Mouse (Mus musculus) megakaryocyte-erythroid progenitor cell, adult 5-6 weeks (primary cell): ENCODE data around the gene Cux2. TPM values are rescaled to one million over a fixed set of nuclear protein-coding genes. Genes with fewer than 3 reads are reported as not detected.

Source experiments
- ATAC-seq: replicated peaks from 2 replicates; pipeline ENCODE4 v1.8.0; 2016; ENCODE audit warnings: mild to moderate bottlenecking, inconsistent platforms; ENCODE audit not compliant: severe bottlenecking, poor library complexity, low FRiP score, low TSS enrichment
- total RNA-seq, 2 experiments: library from RNA; stranded (forward) in 1 of 2; stranded (reverse) in 1 of 2; fragments of 200-1000, 215-1000 nt in 1 of 2; fragments of >200 nt in 1 of 2; fragmentation: Nextera tagmentation in 1 of 2; gene quantifications; 2 replicates each; pipeline ENCODE4 v1.2.3; 2014 to 2017

The Cux2 gene
- total RNA-seq, 2 experiments from 2014 or later, result not detected

DNA sequence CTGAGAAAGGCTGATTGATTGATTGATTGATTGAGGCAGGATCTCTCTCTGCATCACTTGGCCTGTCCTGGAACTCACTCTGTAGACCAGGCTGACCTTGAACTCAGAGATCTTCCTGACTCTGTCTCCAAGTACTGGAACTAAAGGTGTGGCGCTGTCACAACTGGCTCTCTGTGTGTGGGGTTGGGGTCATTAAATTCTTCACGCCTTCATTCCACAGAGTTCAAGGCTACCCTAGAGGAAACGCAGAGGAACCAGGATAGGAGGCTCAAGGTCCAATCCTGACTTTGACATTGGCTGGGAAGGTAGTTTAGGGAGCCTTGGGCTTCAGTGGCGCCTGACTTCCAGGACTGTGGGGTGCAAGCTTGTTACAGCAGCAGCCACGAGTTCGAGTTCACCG, 159.0 kb downstream of the Cux2 start:
- ATAC-seq, result no peak

GRCm38 (mm10) chr5:121889819-121890362, 160.0 kb downstream of the Cux2 start:
- ATAC-seq, result no peak

GRCm38 (mm10) chr5:121889375-121889774, 160.5 kb downstream of the Cux2 start:
- no peak for ATAC-seq

DNA sequence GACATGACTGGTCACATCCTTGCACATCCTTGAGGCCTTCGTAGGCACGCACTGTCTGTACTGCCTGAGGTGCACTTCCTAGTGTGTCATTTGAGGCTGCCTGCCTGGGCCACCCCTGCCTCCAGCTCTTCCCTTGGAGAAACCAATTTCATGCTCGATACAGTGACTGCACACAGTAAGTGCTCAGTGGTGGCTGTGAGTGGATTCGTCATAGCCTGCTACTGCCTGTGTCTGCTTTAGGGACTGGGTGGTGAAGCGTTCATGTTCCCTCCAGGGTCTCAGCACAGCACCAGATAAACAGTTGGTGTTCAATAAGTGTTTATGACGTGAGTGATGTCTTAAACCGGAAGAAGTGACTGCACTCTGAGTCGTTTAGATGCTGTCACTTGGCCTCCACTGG, 166.5 kb downstream of the Cux2 start:
- ATAC-seq, result no peak

GRCm38 (mm10) chr5:121879211-121879610, 170.7 kb downstream of the Cux2 start:
- ATAC-seq, result peak; percentile 60; the same call in 1 of the 2 replicates

DNA sequence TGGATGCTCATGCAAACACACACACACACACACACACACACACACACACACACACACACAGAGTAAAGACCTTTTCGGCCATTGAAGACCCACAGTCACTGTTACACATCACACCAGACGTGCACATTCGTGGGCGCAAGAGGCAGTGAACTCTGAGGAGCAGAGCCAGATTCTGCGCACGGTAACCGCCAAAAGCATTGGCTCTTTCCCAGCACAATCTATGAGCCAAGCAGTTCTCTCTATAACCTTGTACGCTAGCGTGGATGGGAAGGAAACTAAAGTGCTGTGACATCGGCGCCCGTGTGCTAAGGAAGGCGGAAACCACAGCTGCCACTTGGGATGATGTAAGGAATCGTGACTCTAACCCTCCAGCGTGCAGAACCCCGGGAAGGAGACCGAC, 171.2 kb downstream of the Cux2 start:
- ATAC-seq, result no peak

GRCm38 (mm10) chr5:121876901-121877300, 173.0 kb downstream of the Cux2 start:
- ATAC-seq, result no peak

DNA sequence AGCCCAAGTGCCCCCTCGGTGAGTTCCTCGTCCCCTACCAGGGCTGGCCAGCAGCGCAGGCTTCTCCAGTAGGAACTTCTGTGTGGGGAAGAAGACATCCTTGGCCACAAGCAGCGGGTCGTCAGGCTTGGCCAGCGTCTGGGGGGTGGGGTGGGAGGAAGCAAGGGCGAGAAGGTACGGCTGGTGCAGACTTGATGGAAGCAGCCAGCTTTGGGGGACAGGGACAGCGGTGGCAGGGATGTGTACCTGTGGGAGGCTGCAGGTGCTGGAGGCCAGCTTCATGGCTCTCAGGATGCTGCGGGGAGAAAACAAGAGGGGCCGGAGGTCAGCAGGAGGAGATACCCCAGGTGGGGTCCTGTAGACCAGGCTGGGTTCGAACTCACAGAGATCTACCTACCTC, 174.9 kb downstream of the Cux2 start:
- ATAC-seq, result no peak

- ATAC-seq, result 0 out of 2 replicates have a peak, but pooled peaks have one; percentile 48
Measured at GRCm38 (mm10) chr5:121872158-121872557, 177.7 kb downstream of the Cux2 start.

- ATAC-seq, result no peak
Measured at GRCm38 (mm10) chr5:121871515-121872030, 178.3 kb downstream of the Cux2 start.

- ATAC-seq, result no peak
Measured at GRCm38 (mm10) chr5:121870832-121871231, 179.1 kb downstream of the Cux2 start.

DNA sequence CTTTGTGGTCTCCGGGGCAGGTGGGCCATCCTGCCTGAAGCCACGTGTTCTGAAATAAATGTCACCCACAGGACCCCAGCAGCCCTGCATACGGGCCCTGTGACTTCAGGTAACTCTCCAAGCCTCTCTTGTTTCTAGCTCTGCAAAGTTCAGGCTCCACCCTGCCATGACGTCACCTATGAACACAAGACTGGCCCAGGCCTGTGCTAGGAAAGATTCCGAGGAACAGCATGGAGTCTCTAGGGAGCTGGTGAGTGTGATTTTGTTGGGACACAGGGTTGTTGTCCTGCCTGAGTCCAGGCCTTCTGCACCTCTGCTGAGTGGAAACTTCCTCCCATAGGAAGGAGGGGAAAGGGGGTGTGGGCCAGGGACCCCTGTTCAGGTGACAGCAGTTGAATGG, 181.9 kb downstream of the Cux2 start:
- no peak for ATAC-seq

DNA sequence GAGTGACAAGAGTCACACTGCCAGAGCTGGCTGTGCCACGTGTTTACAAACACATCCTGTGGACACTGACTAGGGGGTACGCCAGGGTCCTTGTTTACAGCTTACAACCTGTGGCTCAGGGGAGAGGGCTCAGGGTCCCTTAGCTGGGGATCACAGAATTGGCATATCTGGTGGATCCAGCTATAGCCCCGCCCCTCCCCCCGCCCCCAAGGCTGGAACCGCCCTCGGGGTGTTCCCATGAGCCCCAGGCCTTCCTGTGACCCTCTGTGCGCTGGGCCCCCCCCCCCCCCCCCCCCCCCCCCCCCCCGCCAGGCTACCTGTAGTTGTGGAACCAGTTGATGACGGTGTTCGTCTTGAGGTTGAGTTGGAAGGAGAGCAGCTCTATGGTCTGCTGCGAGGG, 185.6 kb downstream of the Cux2 start:
- no peak for ATAC-seq

DNA sequence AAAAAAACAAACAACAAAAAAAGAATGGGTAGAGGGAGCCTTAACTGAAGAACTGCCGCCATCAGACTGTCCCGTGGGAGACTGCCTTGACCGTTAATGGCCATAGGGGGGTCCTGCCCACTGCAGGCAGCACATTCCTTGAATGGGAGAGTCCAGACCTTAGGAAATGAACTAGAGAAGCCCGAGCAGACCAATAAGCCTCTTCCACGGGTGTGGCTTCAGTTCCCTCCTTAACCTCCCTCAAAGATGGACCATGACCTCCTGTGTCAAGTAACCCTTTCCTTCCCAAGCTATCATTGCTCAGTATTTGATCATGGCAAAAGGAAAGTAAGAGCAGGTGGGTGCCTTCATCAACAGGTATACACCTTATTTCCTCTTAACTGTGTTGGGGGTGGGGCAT, 187.9 kb downstream of the Cux2 start:
- no peak for ATAC-seq

- ATAC-seq, result no peak
Measured at GRCm38 (mm10) chr5:121858427-121858826, 191.5 kb downstream of the Cux2 start.

DNA sequence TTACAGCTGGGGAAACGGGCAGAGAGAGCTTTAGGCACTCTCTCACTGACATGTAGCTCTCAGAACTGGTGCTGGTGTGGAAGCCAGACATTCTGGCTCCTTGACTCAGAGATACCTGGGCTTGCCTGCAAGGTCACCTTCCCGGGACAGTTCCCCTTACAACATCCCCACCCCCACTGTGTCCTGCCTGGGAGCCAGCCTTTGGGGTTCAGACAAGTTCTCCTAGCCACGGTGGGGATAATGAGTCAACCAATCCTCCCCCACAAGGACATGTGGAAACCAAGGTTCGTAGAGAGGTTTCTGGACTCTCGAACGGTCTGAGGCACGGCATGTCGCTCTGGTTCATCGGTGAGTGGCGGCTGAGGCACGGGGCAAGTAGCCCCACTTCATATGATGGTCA, 193.2 kb downstream of the Cux2 start:
- no peak for ATAC-seq

DNA sequence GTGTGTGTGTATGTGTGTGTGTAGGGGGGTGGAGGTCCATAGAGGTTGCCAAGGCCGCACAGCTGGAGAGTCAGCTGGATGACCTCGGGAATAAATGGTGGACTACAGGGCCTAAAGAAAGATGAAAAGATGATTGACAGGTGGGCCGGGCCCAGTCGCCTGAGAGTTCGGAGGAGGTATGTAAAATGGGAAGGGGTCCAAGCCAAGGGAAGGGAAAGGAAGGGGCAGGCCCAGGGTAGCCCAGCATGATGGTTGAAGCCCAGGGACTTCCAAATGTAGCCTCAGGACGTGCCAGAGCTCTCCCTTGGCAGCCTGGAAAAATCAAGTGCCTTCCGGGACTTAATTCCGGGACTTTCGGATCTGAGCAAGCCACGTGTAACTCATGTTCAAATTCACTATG, 195.1 kb downstream of the Cux2 start:
- ATAC-seq, result no peak

DNA sequence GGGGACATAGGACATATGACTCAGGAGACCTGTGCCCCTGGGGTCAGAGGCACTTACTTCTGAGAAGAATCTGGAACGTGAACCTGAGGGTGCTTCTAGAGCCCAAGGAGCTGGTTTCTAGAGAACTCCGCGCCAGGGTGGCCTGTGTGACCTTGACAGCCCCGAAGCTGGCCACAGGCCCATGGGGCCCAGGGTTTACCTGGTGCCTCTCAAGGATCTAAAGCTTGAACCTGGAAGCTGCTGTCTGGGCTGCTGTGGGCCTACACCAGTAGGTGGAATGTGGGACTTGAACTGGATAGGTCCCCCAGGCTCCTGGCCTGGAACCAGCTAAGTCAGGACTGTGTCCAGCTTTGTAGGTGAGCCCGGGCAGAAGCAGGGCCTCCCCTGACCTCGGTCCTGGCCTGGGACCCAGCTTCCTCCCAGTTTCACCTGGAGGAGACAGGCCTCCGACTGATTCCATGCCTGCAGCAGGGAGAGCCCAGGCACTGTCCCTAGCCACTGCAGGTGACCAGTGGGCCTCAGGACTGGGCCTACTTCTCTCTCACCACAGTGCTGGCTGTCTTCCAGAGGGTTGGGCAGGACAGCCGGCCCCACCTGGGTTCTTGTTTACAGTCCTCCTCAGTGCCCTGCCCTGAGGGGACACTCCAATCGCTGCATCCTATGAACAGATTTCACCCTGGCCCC, 196.4 kb downstream of the Cux2 start:
- ATAC-seq, result no peak

DNA sequence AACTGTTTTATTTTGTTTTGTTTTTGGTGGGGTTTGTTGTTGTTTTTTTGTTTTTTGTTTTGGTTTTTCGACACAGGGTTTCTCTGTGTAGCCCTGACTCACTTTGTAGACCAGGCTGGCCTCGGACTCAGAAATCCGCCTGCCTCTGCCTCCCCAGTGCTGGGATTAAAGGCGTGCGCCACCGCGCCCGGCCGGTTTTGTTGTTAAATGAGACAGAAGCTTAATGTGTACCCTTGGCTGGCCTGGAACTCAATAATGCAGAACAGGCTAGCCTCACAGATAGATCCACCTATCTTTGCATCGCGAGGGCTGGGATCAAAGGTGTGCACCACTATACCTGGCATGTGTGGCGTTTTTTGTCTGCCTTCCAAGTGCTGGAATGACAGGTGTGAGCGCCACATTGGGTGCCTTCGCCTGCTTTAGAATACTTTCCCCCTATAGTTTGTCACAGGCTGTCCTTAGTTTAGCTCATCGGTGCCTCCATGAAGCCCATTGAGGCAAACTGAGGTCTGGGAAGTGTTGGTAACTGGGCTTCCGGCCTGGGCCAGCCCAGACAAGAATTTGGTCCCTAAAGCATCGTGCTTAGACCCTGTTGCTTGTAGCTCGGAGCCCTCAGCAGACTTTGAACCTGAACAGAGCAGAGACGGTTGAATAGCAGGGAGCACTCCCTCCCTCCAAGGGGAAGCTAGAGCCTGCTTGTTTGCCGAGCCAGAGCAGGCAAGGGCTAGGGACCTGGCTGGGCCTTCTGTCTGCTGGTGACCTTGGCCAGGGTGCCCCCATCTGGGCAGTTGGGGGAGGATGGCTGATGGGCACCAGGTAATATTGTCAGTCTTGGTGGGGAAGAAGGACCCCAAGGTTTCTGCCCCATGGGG, 200.2 kb downstream of the Cux2 start:
- ATAC-seq, result no peak

GRCm38 (mm10) chr5:121848743-121849142, 201.2 kb downstream of the Cux2 start, which contains the start of gene Pheta1:
Gene Pheta1, plus strand, starts transcription at chr5:121848984.
- peak; percentile 82 for ATAC-seq
